Mouse (Mus musculus): ENCODE measurements around the gene Gm5129.

- TF ChIP-seq POLR2A (IDR thresholded peaks at IDR 0.05; ENCODE audit: low read depth, low read length): no peak
- no peak for TF ChIP-seq CTCF (IDR thresholded peaks at IDR 0.05; ENCODE audit: extremely low read depth, insufficient read depth, insufficient read length, insufficient replicate concordance)
These were observed 10.4 kb downstream of the Gm5129 start for GRCm38 (mm10) chr5:29725369-29725768.

All from spleen, adult 2 months (tissue).